Mouse (Mus musculus) ES-Bruce4 (cell line): Measurements from ENCODE around the gene Fbxl17.

Source experiments
- CTCF ChIP-seq: IDR thresholded peaks from one replicate; pipeline ENCODE4 v1.8.1; 2011; ENCODE audit warnings: low read depth, low read length
- EP300 ChIP-seq: IDR thresholded peaks from 2 replicates; pipeline ENCODE4 v1.6.1; 2011; ENCODE audit warnings: low read depth, low read length; ENCODE audit not compliant: insufficient read depth
- POLR2A ChIP-seq: IDR thresholded peaks from one replicate; pipeline ENCODE4 v1.8.1; 2011; ENCODE audit warnings: low read length; ENCODE audit not compliant: insufficient read depth

- TF ChIP-seq CTCF (no peak), POLR2A (no peak), EP300 (no peak)
Observed at GRCm38 (mm10) chr17:63328888-63329287, 170.9 kb downstream of the Fbxl17 start.
